Mouse (Mus musculus): Measurements from ENCODE around the gene Htr1b.

The Htr1b gene

GRCm38 (mm10) chr9:81633437-81633973 is at the start of gene Htr1b:
Gene Htr1b (minus strand): TSS chr9:81633828.
- DNase-seq (ENCODE audit: low spot score), result peak; percentile 9

GRCm38 (mm10) chr9:81676716-81677115 is 43.1 kb upstream of the Htr1b start:
- DNase-seq (ENCODE audit: low spot score), result no peak

GRCm38 (mm10) chr9:81637486-81637885 is 3.9 kb upstream of the Htr1b start:
- DNase-seq (ENCODE audit: low spot score), result no peak

- DNase-seq (ENCODE audit: low spot score), result no peak
Measured at GRCm38 (mm10) chr9:81635109-81635508, 1.5 kb upstream of the Htr1b start.

- DNase-seq (ENCODE audit: low spot score), result no peak
Measured at GRCm38 (mm10) chr9:81634163-81634562, 535 bp upstream of the Htr1b start.

- DNase-seq (ENCODE audit: low spot score), result peak; percentile 21
Measured at GRCm38 (mm10) chr9:81632736-81633436, 742 bp downstream of the Htr1b start.

- DNase-seq (ENCODE audit: low spot score), result no peak
Measured at GRCm38 (mm10) chr9:81632191-81632735, 1.4 kb downstream of the Htr1b start.

- DNase-seq (ENCODE audit: low spot score), result no peak
Measured at GRCm38 (mm10) chr9:81631581-81632091, 2.0 kb downstream of the Htr1b start.

- peak; percentile 45 for DNase-seq (ENCODE audit: low spot score)
Measured at GRCm38 (mm10) chr9:81626899-81627606, 6.6 kb downstream of the Htr1b start.

GRCm38 (mm10) chr9:81625898-81626297 is 7.7 kb downstream of the Htr1b start:
- no peak for DNase-seq (ENCODE audit: low spot score)

GRCm38 (mm10) chr9:81622873-81623272 is 10.8 kb downstream of the Htr1b start:
- DNase-seq (ENCODE audit: low spot score), result no peak

GRCm38 (mm10) chr9:81611022-81611421 is 22.6 kb downstream of the Htr1b start:
- no peak for DNase-seq (ENCODE audit: low spot score)

Measured in ovary, postnatal 10 days (tissue).